Mouse (Mus musculus) cerebellum, postnatal 14 days (tissue): Measurements from ENCODE around the gene Plcb4.

Experiments used
- DNase-seq, 2 experiments: peaks; one replicate each; pipeline ENCODE4 v3.0.0; 2021; ENCODE audit warnings: mixed read lengths in 2 of 2

The Plcb4 gene

DNA sequence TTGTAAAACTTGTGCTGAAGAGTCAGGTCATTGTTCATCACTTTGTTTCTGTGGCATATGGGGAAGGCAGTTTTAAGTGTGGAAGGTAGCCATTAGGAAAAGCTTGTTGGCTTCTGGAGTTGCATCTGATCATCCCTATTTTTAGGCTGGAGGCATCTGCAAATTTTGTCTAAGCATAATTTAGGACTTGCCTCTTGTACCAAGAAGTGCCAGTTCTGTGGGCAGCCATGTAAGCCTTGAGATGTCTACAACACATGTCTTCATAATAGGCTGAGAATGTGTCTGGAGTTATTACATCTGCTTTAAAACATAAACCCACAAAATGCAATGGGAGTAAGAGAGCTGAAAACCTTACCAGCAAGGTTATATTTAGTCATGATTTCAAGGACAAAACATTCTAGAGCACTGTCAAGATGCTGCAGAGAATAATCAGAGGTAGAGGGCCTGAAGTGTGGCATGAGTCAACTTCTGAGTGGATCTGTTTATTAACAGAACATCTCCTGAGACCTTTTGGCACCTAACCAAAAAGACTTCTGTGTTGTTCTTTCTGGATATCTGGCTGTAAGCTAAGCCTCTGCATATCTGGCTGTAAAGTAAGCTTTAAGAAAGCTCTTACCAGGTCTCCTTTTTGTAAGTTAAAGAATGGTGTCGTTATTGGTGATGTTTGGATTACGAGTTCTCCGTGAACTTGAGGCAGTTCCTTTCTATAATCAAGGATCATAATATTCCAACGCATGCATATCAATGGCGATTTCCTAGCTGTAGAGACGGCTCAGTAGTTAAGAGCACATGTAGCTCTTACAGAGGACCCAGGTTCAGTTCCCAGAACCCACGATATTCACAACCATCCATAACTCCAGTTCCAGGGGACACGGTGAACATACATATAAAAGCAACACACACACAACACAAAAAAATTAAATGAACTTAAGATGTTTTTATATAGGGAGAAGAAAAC is 203.0 kb downstream of the Plcb4 start:
- no peak for DNase-seq

- no peak for DNase-seq
These were observed 203.9 kb downstream of the Plcb4 start for GRCm38 (mm10) chr2:135862489-135863390.

GRCm38 (mm10) chr2:135863391-135864076 is 204.7 kb downstream of the Plcb4 start:
- DNase-seq = no peak

GRCm38 (mm10) chr2:135866421-135866820 is 207.6 kb downstream of the Plcb4 start:
- no peak for DNase-seq

- no peak for DNase-seq
These were observed 208.0 kb downstream of the Plcb4 start for GRCm38 (mm10) chr2:135866838-135867237.

- DNase-seq = no peak
These were observed 210.8 kb downstream of the Plcb4 start for GRCm38 (mm10) chr2:135869637-135870036.

DNA sequence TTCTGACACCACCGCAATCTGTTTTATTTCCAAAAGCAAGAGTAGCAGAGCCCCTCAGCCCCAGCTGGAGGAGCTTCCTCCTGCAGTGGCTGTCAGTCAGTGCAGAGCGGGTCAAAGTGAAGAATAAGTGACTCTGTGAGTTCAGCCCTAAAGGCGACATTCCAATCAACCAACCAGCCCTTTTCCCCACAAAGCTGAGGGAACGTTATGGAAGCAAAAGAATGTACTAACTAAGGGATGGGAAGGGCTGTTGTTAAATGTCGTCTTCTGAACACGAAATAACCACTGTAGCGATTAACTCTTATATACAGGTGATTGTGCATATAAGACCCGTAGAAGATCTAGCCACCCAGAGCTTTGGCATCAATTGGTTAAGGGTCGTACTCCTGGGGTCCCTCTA is 214.3 kb downstream of the Plcb4 start:
- DNase-seq = no peak

DNA sequence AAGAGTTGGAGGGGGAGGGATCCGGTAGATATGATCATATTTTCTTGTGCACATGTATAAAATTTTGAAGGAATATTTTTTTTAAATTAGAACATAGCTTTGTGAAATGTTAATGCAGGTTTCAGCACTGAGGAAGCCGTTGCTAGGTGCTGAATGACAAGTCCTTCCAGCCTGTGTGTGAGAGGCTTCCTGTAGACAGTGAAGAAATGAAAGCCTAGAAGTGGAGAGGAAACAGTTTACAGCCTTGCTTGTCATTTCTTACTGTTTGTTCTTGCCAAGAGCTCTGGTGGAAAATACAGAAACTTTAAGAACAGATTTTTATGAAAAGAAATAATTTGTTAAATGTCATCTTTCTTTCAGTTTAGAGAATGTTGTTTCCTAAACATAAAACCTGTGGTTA is 214.9 kb downstream of the Plcb4 start:
- DNase-seq = no peak

DNA sequence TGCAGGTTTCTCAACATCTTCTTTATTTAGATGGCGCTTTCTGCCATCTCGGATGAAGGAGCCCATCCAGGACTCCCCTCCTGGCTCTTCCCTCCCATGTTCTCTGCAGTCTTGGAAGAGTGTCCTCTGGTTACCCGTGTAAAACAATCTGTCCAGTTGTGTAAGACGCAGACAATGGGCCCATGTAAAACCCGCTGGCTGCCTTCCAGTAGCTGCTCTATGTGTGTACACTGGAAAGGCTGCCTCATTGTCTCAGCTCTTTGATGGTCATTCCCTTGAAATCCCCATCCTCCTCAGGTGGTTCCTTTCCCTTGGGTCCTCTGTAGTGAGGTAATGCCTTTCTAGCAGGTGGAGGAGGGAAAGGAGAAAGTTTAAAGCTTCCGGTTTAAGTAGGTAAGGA is 216.7 kb downstream of the Plcb4 start:
- peak in 1 of 2 experiments; percentile 28 for DNase-seq

DNA sequence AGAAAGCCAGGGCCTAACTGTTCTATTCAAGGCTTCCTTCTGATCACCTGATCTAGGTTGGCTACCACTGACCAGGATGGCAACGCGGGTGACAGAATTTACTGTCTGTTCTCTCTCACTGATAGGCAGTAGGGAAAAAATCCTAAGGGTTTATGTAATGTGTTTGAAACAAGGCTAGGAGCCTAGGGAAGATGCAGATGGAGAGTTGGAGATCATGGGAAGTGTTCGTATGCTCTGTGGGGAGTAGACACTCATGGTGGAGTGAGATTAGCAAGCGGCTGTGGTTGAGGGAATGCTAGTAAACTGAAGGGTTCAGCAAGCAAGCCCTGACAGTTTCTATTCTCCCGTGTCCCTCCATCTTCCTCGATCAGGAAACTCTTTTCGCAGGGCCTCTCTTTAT is 220.5 kb downstream of the Plcb4 start:
- DNase-seq = no peak

GRCm38 (mm10) chr2:135880269-135880760 is 221.5 kb downstream of the Plcb4 start:
- no peak for DNase-seq

DNA sequence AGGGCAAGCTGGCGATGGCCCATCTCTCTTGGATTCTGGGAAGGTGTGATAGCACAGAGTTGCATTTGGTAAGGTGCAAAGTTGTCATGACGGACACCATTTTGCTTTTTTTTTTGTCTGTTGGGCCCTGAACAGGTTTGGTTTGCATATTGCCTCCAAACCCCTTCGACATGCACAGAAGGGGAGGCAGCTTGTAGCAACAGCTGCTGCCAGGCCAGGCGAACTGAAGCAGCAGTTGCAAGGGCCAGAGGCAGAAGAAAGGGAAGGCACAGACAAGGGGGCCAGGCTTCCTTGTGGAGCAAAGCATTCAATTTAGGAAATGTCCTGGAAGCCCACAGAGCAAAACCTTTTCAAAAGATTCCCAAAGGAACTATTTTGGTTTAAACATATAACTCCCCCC is 224.5 kb downstream of the Plcb4 start:
- no peak for DNase-seq

DNA sequence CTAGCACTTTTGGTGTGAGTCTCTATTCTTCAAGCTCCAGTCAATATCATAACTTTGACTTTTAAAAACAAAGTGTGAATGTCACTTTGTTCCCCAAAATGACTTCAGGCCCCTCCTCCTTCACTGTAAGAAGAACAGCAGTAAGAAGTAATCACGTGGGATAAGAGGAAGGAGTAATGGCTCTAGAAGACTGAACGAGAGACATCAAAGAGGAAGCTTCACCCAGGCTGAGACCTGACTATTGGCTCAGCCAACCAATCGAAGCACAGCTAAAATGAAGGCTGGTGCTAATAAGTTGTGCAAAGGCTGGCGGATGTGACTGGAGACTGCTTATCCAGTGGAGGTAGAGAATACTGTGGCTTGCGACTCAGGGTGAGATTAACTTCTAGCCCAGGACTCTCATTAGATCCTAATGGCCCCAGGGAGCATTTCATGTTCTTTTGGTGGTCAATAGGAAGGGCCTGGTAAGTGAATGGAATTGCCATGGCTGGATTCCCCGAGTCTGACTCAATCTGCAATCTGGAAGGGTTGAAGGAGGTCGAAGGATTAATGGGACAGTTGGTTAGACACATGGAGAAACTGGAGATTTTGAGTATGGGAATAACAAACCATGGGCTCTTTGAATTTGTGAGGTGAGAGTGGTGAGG is 225.8 kb downstream of the Plcb4 start:
- DNase-seq = no peak

GRCm38 (mm10) chr2:135885607-135886006 is 226.8 kb downstream of the Plcb4 start:
- peak; percentile 32 to 47 for DNase-seq

GRCm38 (mm10) chr2:135886081-135886679 is 227.4 kb downstream of the Plcb4 start:
- DNase-seq = no peak

DNA sequence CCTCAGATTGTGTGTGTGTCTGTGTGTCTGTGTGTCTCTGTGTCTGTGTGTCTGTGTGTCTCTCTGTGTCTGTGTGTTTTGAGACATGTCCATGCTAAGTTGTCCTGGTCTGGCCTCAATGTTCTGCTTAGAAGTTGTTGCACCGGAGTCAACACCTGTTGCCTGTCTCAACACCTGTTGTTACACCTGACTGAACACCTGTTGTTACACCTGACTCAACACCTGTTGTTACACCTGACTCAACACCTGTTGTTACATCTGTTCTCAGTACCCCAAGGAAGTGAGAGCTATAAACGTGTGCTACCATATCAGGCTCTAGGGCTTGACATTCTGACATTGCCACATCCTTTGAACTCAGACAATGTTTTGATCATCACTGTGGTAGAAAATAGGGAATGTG is 229.0 kb downstream of the Plcb4 start:
- DNase-seq = no peak

GRCm38 (mm10) chr2:135888206-135888605 is 229.4 kb downstream of the Plcb4 start:
- DNase-seq = no peak

- no peak for DNase-seq
These were observed 230.0 kb downstream of the Plcb4 start for GRCm38 (mm10) chr2:135888767-135889166.

DNA sequence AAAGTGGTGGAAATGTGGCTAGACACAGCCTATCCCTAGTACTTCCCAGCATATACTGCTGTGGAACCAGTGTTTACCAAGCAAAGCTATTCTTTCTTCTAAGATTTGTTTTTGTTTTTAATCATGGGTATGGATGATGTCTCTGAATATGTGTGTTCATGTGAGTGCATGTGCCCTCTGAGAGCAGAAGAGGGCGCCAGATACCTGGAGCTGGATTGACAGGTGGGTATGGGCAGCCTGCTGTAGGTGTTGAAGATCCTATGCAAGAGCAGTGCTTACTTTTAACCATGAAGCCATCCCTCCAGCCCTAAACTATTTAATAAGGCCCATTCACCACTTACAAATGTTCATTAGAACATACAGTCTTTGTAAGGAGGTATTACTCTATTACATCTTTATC is 231.3 kb downstream of the Plcb4 start:
- DNase-seq = no peak

GRCm38 (mm10) chr2:135891097-135891496 is 232.3 kb downstream of the Plcb4 start:
- no peak for DNase-seq

GRCm38 (mm10) chr2:135891686-135892085 is 232.9 kb downstream of the Plcb4 start:
- no peak for DNase-seq

DNA sequence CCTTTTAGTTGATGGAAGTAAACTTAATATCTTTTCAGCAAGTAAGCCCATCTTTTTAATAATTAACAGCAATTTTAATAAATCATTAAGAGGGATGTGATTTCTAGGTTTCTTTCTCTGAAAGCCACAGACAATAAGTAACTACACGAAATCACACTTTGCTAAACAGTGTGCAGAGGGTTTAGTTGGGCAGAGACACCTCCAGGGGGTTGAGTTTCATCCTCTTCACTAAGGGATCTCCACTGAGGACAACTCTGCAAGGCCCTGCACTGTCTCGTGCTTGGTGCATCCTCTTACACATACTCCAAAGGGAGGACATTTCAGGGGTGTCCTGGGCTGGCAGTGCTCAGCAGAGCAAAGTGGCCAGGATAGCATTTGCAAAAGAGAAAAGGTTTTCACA is 235.8 kb downstream of the Plcb4 start:
- DNase-seq = no peak
